Mouse (Mus musculus): Measurements from ENCODE around the gene Olfr473. TPM values are rescaled to one million over a fixed set of nuclear protein-coding genes. Genes with fewer than 3 reads are reported as not detected.

The Olfr473 gene
- polyA plus RNA-seq (2015; fragmentation: Illumina TruSeq; extraction: RNeasy Lipid Tissue Mini Kit (QIAGEN cat#74804); ENCODE audit: low read depth, low replicate concordance), result not detected

DNA sequence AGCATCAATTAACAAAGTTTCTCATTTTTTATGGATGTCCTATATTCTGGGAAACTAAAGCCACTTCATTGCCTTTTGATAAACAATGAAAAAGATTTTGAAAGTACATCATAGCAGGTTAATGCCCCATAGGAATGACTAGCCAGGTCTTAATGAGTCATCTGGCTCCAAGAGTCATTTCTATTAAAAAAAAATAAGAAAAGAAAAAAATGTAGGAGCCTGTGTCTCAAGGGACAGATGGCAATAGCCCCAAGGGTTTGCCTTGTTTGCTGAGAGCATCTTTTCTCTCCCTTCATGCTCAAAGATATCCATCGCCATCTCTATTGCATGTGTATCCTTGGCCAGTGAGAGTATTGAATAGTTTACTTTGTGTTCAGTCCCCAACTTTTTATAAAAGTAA lies at the start of gene Olfr473:
Olfr473 (plus strand) TSS at position 301 of the 400 bp plus-strand sequence.

DNA sequence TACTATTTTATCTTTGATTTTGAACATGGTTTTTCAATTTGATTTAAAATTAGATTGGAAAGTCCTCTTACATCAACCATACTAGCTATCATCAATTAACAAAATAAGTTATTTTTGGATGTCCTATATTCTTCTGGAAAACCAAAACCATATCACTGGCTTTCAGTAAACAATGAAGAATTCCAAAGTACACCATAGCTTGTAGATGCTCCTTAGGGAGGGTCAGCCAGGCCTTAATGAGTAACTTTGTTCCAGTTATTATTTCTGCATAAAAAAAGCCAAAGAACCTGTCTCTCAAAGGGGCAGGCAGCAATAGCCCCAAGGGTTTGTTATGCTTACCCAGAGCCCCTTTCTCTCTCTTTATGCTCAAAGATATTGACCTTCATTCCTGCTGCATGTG lies 32.6 kb upstream of the Olfr473 start, which contains the start of gene Olfr472:
Olfr472 (plus strand) TSS at position 301 of the 400 bp plus-strand sequence.

DNA sequence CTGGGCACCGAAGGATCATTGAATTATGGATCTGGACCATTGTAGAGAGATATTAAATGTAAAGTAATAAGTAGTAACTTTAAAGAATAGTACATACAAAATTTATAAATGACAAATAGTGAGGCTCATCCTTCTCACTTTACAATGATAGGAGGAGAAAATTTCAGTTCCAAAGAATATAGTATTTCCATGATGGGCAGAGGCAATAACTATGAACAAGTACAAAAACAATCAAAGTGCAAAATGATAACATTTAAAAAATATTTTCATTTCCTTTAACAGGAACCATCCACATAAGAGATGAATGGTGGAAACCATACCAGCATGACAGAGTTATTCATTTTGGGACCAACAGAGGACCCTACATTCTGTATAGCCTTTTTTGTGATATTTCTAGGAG lies 24.1 kb downstream of the Olfr473 start, which contains the start of gene Olfr474:
Olfr474 (plus strand) TSS at position 301 of the 400 bp plus-strand sequence.

DNA sequence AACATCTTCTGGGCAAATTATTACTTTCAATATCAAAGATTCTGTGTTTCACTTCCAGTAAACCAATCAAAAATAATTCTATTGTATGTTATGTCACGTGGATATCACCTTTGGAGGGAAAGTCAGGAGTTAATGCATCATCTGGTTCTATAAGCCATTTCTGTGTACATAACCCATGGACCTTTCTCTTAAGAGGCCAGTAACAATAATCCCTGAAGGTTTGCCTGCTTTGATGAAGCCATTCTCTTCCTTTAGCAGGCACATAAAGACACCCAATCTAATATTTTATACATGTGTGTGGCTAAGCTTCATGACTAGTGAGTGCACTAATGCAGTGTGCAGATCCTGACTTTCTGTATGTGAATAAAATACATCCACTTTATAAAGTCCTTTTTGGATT lies 34.3 kb downstream of the Olfr473 start, which contains the start of gene Olfr476:
Olfr476 (plus strand) TSS at position 301 of the 400 bp plus-strand sequence.

Other genes with a start within 250 kb of the Olfr473 start
- 0.34 TPM for gene Cyb5r2, start 172.4 kb upstream of the Olfr473 start, polyA plus RNA-seq (2015; fragmentation: Illumina TruSeq; extraction: RNeasy Lipid Tissue Mini Kit (QIAGEN cat#74804); ENCODE audit: low read depth, low replicate concordance)
- not detected for gene Ovch2, start 129.2 kb upstream of the Olfr473 start, polyA plus RNA-seq (2015; fragmentation: Illumina TruSeq; extraction: RNeasy Lipid Tissue Mini Kit (QIAGEN cat#74804); ENCODE audit: low read depth, low replicate concordance)
- gene Olfr467, start 118.2 kb upstream of the Olfr473 start, polyA plus RNA-seq (2015; fragmentation: Illumina TruSeq; extraction: RNeasy Lipid Tissue Mini Kit (QIAGEN cat#74804); ENCODE audit: low read depth, low replicate concordance), result not detected
- gene Olfr469, start 104.9 kb upstream of the Olfr473 start, polyA plus RNA-seq (2015; fragmentation: Illumina TruSeq; extraction: RNeasy Lipid Tissue Mini Kit (QIAGEN cat#74804); ENCODE audit: low read depth, low replicate concordance), result not detected
- not detected for gene Olfr470, start 83.0 kb upstream of the Olfr473 start, polyA plus RNA-seq (2015; fragmentation: Illumina TruSeq; extraction: RNeasy Lipid Tissue Mini Kit (QIAGEN cat#74804); ENCODE audit: low read depth, low replicate concordance)
- gene Olfr472, start 32.5 kb upstream of the Olfr473 start, polyA plus RNA-seq (2015; fragmentation: Illumina TruSeq; extraction: RNeasy Lipid Tissue Mini Kit (QIAGEN cat#74804); ENCODE audit: low read depth, low replicate concordance), result not detected
- not detected for gene Olfr474, start 24.2 kb downstream of the Olfr473 start, polyA plus RNA-seq (2015; fragmentation: Illumina TruSeq; extraction: RNeasy Lipid Tissue Mini Kit (QIAGEN cat#74804); ENCODE audit: low read depth, low replicate concordance)
- gene Olfr476, start 34.4 kb downstream of the Olfr473 start, polyA plus RNA-seq (2015; fragmentation: Illumina TruSeq; extraction: RNeasy Lipid Tissue Mini Kit (QIAGEN cat#74804); ENCODE audit: low read depth, low replicate concordance), result not detected
- not detected for gene Olfr477, start 56.2 kb downstream of the Olfr473 start, polyA plus RNA-seq (2015; fragmentation: Illumina TruSeq; extraction: RNeasy Lipid Tissue Mini Kit (QIAGEN cat#74804); ENCODE audit: low read depth, low replicate concordance)
- gene Olfr478, start 103.5 kb downstream of the Olfr473 start, polyA plus RNA-seq (2015; fragmentation: Illumina TruSeq; extraction: RNeasy Lipid Tissue Mini Kit (QIAGEN cat#74804); ENCODE audit: low read depth, low replicate concordance), result not detected
- gene Olfr479, start 120.2 kb downstream of the Olfr473 start, polyA plus RNA-seq (2015; fragmentation: Illumina TruSeq; extraction: RNeasy Lipid Tissue Mini Kit (QIAGEN cat#74804); ENCODE audit: low read depth, low replicate concordance), result not detected
- not detected for gene Olfr480, start 136.9 kb downstream of the Olfr473 start, polyA plus RNA-seq (2015; fragmentation: Illumina TruSeq; extraction: RNeasy Lipid Tissue Mini Kit (QIAGEN cat#74804); ENCODE audit: low read depth, low replicate concordance)
- not detected for gene Olfr481, start 149.4 kb downstream of the Olfr473 start, polyA plus RNA-seq (2015; fragmentation: Illumina TruSeq; extraction: RNeasy Lipid Tissue Mini Kit (QIAGEN cat#74804); ENCODE audit: low read depth, low replicate concordance)
- gene Olfr482, start 167.1 kb downstream of the Olfr473 start, polyA plus RNA-seq (2015; fragmentation: Illumina TruSeq; extraction: RNeasy Lipid Tissue Mini Kit (QIAGEN cat#74804); ENCODE audit: low read depth, low replicate concordance), result not detected
- gene Olfr483, start 170.4 kb downstream of the Olfr473 start, polyA plus RNA-seq (2015; fragmentation: Illumina TruSeq; extraction: RNeasy Lipid Tissue Mini Kit (QIAGEN cat#74804); ENCODE audit: low read depth, low replicate concordance), result not detected
- gene Olfr484, start 197.0 kb downstream of the Olfr473 start, polyA plus RNA-seq (2015; fragmentation: Illumina TruSeq; extraction: RNeasy Lipid Tissue Mini Kit (QIAGEN cat#74804); ENCODE audit: low read depth, low replicate concordance), result not detected
- not detected for gene Olfr485, start 229.4 kb downstream of the Olfr473 start, polyA plus RNA-seq (2015; fragmentation: Illumina TruSeq; extraction: RNeasy Lipid Tissue Mini Kit (QIAGEN cat#74804); ENCODE audit: low read depth, low replicate concordance)
- gene Olfr486, start 242.3 kb downstream of the Olfr473 start, polyA plus RNA-seq (2015; fragmentation: Illumina TruSeq; extraction: RNeasy Lipid Tissue Mini Kit (QIAGEN cat#74804); ENCODE audit: low read depth, low replicate concordance), result not detected